Mouse (Mus musculus): ENCODE measurements around the gene Nek2. TPM values are rescaled to one million over a fixed set of nuclear protein-coding genes. Genes with fewer than 3 reads are reported as not detected.

The Nek2 gene
- not detected for polyA plus RNA-seq (2015; fragmentation: Illumina TruSeq; extraction: RNeasy Lipid Tissue Mini Kit (QIAGEN cat#74804); ENCODE audit: insufficient read depth, low read depth, low replicate concordance)

DNA sequence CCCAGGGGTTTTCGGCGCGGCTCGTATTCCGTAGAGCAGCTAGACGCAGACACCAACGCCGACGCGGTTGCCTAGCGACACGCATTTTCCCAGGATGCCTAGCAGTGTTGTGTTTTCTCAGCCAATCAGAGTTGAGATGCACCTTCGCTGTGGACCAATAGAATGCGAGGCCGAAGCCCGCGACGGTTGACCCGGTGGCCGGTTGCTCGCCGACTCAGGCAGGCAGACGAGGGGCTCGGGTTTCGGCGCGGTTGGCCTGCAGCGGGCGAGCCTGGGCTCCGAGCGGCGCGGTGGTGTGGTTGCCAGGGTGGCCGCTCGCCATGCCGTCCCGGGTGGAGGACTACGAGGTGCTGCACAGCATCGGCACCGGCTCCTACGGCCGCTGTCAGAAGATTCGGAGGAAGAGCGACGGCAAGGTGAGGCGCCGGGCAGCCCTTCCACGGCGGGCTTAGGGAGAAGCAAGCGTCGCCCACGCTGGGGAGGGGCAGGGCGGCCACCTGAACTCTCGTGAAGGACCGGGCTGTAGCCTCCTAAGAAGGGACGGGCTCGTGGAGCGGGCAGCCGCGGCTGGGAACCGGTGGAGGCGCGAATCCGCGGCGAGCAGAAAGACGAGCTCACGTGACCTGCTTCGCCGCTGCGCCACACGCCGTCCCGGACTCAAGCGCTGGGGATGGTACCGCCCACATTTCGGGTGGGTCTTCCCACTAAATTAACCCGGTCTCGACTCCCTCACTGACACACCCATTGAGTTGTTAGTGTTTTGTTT is at the start of gene Nek2:
Nek2 (plus strand) TSS at position 119 of the 766 bp plus-strand sequence.

Other genes starting within 250 kb of the Nek2 start
- gene Dtl, start 245.9 kb upstream of the Nek2 start, polyA plus RNA-seq (2015; fragmentation: Illumina TruSeq; extraction: RNeasy Lipid Tissue Mini Kit (QIAGEN cat#74804); ENCODE audit: insufficient read depth, low read depth, low replicate concordance): not detected
- 3.3 TPM for gene Ints7, start 245.8 kb upstream of the Nek2 start, polyA plus RNA-seq (2015; fragmentation: Illumina TruSeq; extraction: RNeasy Lipid Tissue Mini Kit (QIAGEN cat#74804); ENCODE audit: insufficient read depth, low read depth, low replicate concordance)
- gene Lpgat1, start 103.6 kb upstream of the Nek2 start, polyA plus RNA-seq (2015; fragmentation: Illumina TruSeq; extraction: RNeasy Lipid Tissue Mini Kit (QIAGEN cat#74804); ENCODE audit: insufficient read depth, low read depth, low replicate concordance): 4.3 TPM
- gene Slc30a1, start 85.3 kb downstream of the Nek2 start, polyA plus RNA-seq (2015; fragmentation: Illumina TruSeq; extraction: RNeasy Lipid Tissue Mini Kit (QIAGEN cat#74804); ENCODE audit: insufficient read depth, low read depth, low replicate concordance): 5.1 TPM
- gene Rd3, start 155.9 kb downstream of the Nek2 start, polyA plus RNA-seq (2015; fragmentation: Illumina TruSeq; extraction: RNeasy Lipid Tissue Mini Kit (QIAGEN cat#74804); ENCODE audit: insufficient read depth, low read depth, low replicate concordance): not detected

All from pancreas, adult 10 weeks (tissue).